Mouse (Mus musculus) spleen, postnatal 4 days (tissue): ENCODE data around the gene Zfp296.

Source experiments
- DNase-seq, 2 experiments: peaks; one replicate each; pipeline ENCODE4 v3.0.0; 2022; ENCODE audit warnings: low spot score in 2 of 2

Gene Zfp296

GRCm38 (mm10) chr7:19561765-19562642 is 15.1 kb upstream of the Zfp296 start:
- DNase-seq = peak; percentile 93 to 99

- peak in 1 of 2 experiments; percentile 18 for DNase-seq
These were observed 14.3 kb upstream of the Zfp296 start, which contains the start of gene Ppp1r37 for GRCm38 (mm10) chr7:19562643-19563410. TSS of gene Ppp1r37 (minus strand) at chr7:19563076.

- peak in 1 of 2 experiments; percentile 57 for DNase-seq
These were observed 13.2 kb upstream of the Zfp296 start for GRCm38 (mm10) chr7:19563884-19564283.

- peak in 1 of 2 experiments; percentile 41 for DNase-seq
These were observed 12.6 kb upstream of the Zfp296 start for GRCm38 (mm10) chr7:19564455-19564854.

- no peak for DNase-seq
These were observed 11.3 kb upstream of the Zfp296 start for GRCm38 (mm10) chr7:19565803-19566202.

GRCm38 (mm10) chr7:19567426-19567825 is 9.7 kb upstream of the Zfp296 start:
- no peak for DNase-seq

- no peak for DNase-seq
These were observed 7.4 kb upstream of the Zfp296 start for GRCm38 (mm10) chr7:19569647-19570046.

- DNase-seq = peak; percentile 86 to 95
These were observed 3.9 kb upstream of the Zfp296 start for GRCm38 (mm10) chr7:19572926-19573775.

- no peak for DNase-seq
These were observed 3.3 kb upstream of the Zfp296 start for GRCm38 (mm10) chr7:19573776-19574140.

- DNase-seq = no peak
These were observed 1.5 kb upstream of the Zfp296 start for GRCm38 (mm10) chr7:19575559-19575958.

GRCm38 (mm10) chr7:19577877-19578414 is 859 bp downstream of the Zfp296 start:
- peak; percentile 60 to 75 for DNase-seq

- no peak for DNase-seq
These were observed 1.3 kb downstream of the Zfp296 start for GRCm38 (mm10) chr7:19578436-19578835.

GRCm38 (mm10) chr7:19579751-19580150 is 2.7 kb downstream of the Zfp296 start:
- no peak for DNase-seq

- no peak for DNase-seq
These were observed 3.5 kb downstream of the Zfp296 start for GRCm38 (mm10) chr7:19580634-19581033.

- no peak for DNase-seq
These were observed 9.2 kb downstream of the Zfp296 start for GRCm38 (mm10) chr7:19586269-19586668.

- peak; percentile 74 to 88 for DNase-seq
These were observed 12.1 kb downstream of the Zfp296 start for GRCm38 (mm10) chr7:19589207-19589606.

GRCm38 (mm10) chr7:19589917-19590316 is 12.8 kb downstream of the Zfp296 start:
- DNase-seq = peak; percentile 80 to 92

- no peak for DNase-seq
These were observed 16.1 kb downstream of the Zfp296 start for GRCm38 (mm10) chr7:19593061-19593730.

- no peak for DNase-seq
These were observed 23.5 kb downstream of the Zfp296 start for GRCm38 (mm10) chr7:19600562-19600961.

- no peak for DNase-seq
These were observed 26.0 kb downstream of the Zfp296 start for GRCm38 (mm10) chr7:19603055-19603454.
